Mouse (Mus musculus) limb, embryonic 11.5 days (tissue): Measurements from ENCODE around the gene Olfr74. TPM values are rescaled to one million over a fixed set of nuclear protein-coding genes. Genes with fewer than 3 reads are reported as not detected.
"Not testable (repeated sequence)": the region's sequence is repeated elsewhere in the genome, so short reads cannot be mapped to it uniquely, and the experiment has no call there.

Source experiments
- ATAC-seq: fragments of 200-750 bp; cut with Nextera tagmentation; 2 replicates; pipeline ENCODE4 v1.8.0; 2017; ENCODE audit warnings: low read depth; ENCODE audit not compliant: insufficient number of reproducible peaks, low FRiP score, low TSS enrichment
- DNase-seq: peaks from one replicate; pipeline ENCODE4 v3.0.0-alpha.2; 2015; ENCODE audit warnings: low spot score
- H3K27ac ChIP-seq: fragments of 300-500 bp; sonication (generic); replicated peaks from 2 replicates; pipeline ENCODE4 v1.5.1; 2014; ENCODE audit warnings: low read depth, mild to moderate bottlenecking, low read length
- H3K27me3 ChIP-seq: fragments of 300-500 bp; sonication (generic); 2 replicates; pipeline ENCODE4 v1.6.1; 2014; ENCODE audit warnings: mild to moderate bottlenecking, low read length, mixed read lengths; ENCODE audit not compliant: control insufficient read depth, insufficient read depth
- H3K36me3 ChIP-seq: fragments of 300-500 bp; sonication (generic); 2 replicates; pipeline ENCODE4 v1.6.1; 2014; ENCODE audit warnings: mild to moderate bottlenecking, low read length, moderate library complexity, mixed read lengths; ENCODE audit not compliant: control insufficient read depth, insufficient read depth
- H3K4me1 ChIP-seq: fragments of 300-500 bp; sonication (generic); 2 replicates; pipeline ENCODE4 v1.6.1; 2014; ENCODE audit warnings: low read length, mixed read lengths; ENCODE audit not compliant: control insufficient read depth, insufficient read depth
- H3K4me2 ChIP-seq: fragments of 300-500 bp; sonication (generic); 2 replicates; pipeline ENCODE4 v1.6.1; 2014; ENCODE audit warnings: low read depth, mild to moderate bottlenecking, moderate library complexity; ENCODE audit not compliant: severe bottlenecking
- H3K4me3 ChIP-seq: fragments of 300-500 bp; sonication (generic); 2 replicates; pipeline ENCODE4 v1.5.1; 2014; ENCODE audit warnings: low read depth, low read length
- H3K9ac ChIP-seq: fragments of 300-500 bp; sonication (generic); 2 replicates; pipeline ENCODE4 v1.6.1; 2014; ENCODE audit warnings: mild to moderate bottlenecking, low read length
- H3K9me3 ChIP-seq: fragments of 300-500 bp; sonication (generic); 2 replicates; pipeline ENCODE4 v1.6.1; 2016; ENCODE audit warnings: low read length; ENCODE audit not compliant: control insufficient read depth
- WGBS: fragments of 180-500 bp; shearing (Covaris S2); extraction: QIAGEN DNeasy Blood & Tissue Kit; methylation state at CpG from one replicate; pipeline ENCODE4 v1.1.7; 2014; 5-methylcytosine and 5-hydroxymethylcytosine counted together
- polyA plus RNA-seq: library from polyadenylated mRNA; unstranded; fragments of >200 nt; fragmentation: Nextera tagmentation; extraction: Ambion mirVana; gene quantifications from 2 replicates; pipeline ENCODE4 v1.2.1, GENCODE M21; 2014

Olfr74 gene
- not detected in 2 replicates for polyA plus RNA-seq

GRCm38 (mm10) chr2:87974563-87974962 lies at the start of gene Olfr74:
Gene Olfr74, minus strand, starts transcription at chr2:87974663.
- Histone ChIP-seq H3K4me1 (no peaks in the 10 kb centered on the region), H3K36me3 (no peaks in the 10 kb centered on the region), H3K27me3 (no peaks in the 10 kb centered on the region), H3K9me3 (no peaks in the 10 kb centered on the region), H3K9ac (no peak within 1 kb of the TSS), H3K27ac (no peak within 1 kb of the TSS), H3K4me3 (no peak within 1 kb of the TSS), H3K4me2 (no peak within 1 kb of the TSS)
- no peak for ATAC-seq
- no peak for DNase-seq
- WGBS = 80% methylated on average over 3 of the region's 3 CpGs

GRCm38 (mm10) chr2:88022474-88022873 lies 48.0 kb upstream of the Olfr74 start, which contains the start of gene Olfr1161:
Gene Olfr1161, plus strand, starts transcription at chr2:88022774.
- ATAC-seq, H3K27me3 ChIP-seq, H3K4me1 ChIP-seq, H3K4me3 ChIP-seq, H3K9me3 ChIP-seq, H3K27ac ChIP-seq, H3K4me2 ChIP-seq, H3K36me3 ChIP-seq, DNase-seq, H3K9ac ChIP-seq: not testable (repeated sequence)
- 85% methylated on average over 1 of the region's 1 CpGs for WGBS

GRCm38 (mm10) chr2:88007515-88008318 lies 33.3 kb upstream of the Olfr74 start, which contains the start of gene Olfr1160:
Gene Olfr1160, minus strand, starts transcription at chr2:88008268.
- Histone ChIP-seq H3K27ac (no peak within 1 kb of the TSS), H3K4me2 (no peak within 1 kb of the TSS), H3K9me3 (no peaks in the 10 kb centered on the region), H3K4me1 (no peaks in the 10 kb centered on the region), H3K4me3 (no peak within 1 kb of the TSS), H3K36me3 (no peaks in the 10 kb centered on the region), H3K27me3 (no peaks in the 10 kb centered on the region), H3K9ac (no peak within 1 kb of the TSS)
- no peak for ATAC-seq
- no peak for DNase-seq

GRCm38 (mm10) chr2:87989813-87990212 lies 15.3 kb upstream of the Olfr74 start, which contains the start of gene Olfr1158:
Gene Olfr1158, plus strand, starts transcription at chr2:87990113.
- Histone ChIP-seq H3K9ac (no peak within 1 kb of the TSS), H3K4me3 (no peak within 1 kb of the TSS), H3K27ac (no peak within 1 kb of the TSS), H3K27me3 (no peaks in the 10 kb centered on the region), H3K36me3 (no peaks in the 10 kb centered on the region), H3K9me3 (no peaks in the 10 kb centered on the region), H3K4me2 (no peak within 1 kb of the TSS), H3K4me1 (no peaks in the 10 kb centered on the region)
- DNase-seq (no peak), ATAC-seq (no peak)

- no peak for ATAC-seq
- 95% methylated on average over 4 of the region's 4 CpGs for WGBS
- no peak within 1 kb of the TSS for H3K9ac ChIP-seq
- H3K27ac ChIP-seq = no peak within 1 kb of the TSS
- H3K4me1 ChIP-seq = no peaks in the 10 kb centered on the region
- H3K9me3 ChIP-seq = no peaks in the 10 kb centered on the region
- DNase-seq = no peak
- no peak within 1 kb of the TSS for H3K4me3 ChIP-seq
- H3K27me3 ChIP-seq = no peaks in the 10 kb centered on the region
- no peaks in the 10 kb centered on the region for H3K36me3 ChIP-seq
- H3K4me2 ChIP-seq = no peak within 1 kb of the TSS
Observed at GRCm38 (mm10) chr2:87968199-87968598, 6.3 kb downstream of the Olfr74 start, which contains the start of gene Olfr1157. Gene Olfr1157, minus strand, starts transcription at chr2:87968299.

- H3K4me2 ChIP-seq = no peak within 1 kb of the TSS
- H3K4me3 ChIP-seq = no peak within 1 kb of the TSS
- no peaks in the 10 kb centered on the region for H3K9me3 ChIP-seq
- H3K27me3 ChIP-seq = no peaks in the 10 kb centered on the region
- no peak within 1 kb of the TSS for H3K9ac ChIP-seq
- H3K4me1 ChIP-seq = no peaks in the 10 kb centered on the region
- ATAC-seq (no peak), DNase-seq (no peak)
- no peaks in the 10 kb centered on the region for H3K36me3 ChIP-seq
- no peak within 1 kb of the TSS for H3K27ac ChIP-seq
Observed at GRCm38 (mm10) chr2:87953000-87953399, 21.5 kb downstream of the Olfr74 start, which contains the start of gene Olfr1156. Gene Olfr1156, minus strand, starts transcription at chr2:87953100.

GRCm38 (mm10) chr2:87945037-87945436 lies 29.4 kb downstream of the Olfr74 start, which contains the start of gene Olfr1155:
Gene Olfr1155, minus strand, starts transcription at chr2:87945137.
- Histone ChIP-seq H3K27me3 (no peaks in the 10 kb centered on the region), H3K36me3 (no peaks in the 10 kb centered on the region), H3K4me3 (no peak within 1 kb of the TSS), H3K4me2 (no peak within 1 kb of the TSS), H3K9ac (no peak within 1 kb of the TSS), H3K27ac (no peak within 1 kb of the TSS), H3K4me1 (no peaks in the 10 kb centered on the region), H3K9me3 (no peaks in the 10 kb centered on the region)
- WGBS = 92% methylated on average over 1 of the region's 1 CpGs
- no peak for ATAC-seq
- no peak for DNase-seq
